Mouse (Mus musculus): ENCODE measurements around the gene Fhad1. TPM values are rescaled to one million over a fixed set of nuclear protein-coding genes. Genes with fewer than 3 reads are reported as not detected.

Gene Fhad1
- polyA plus RNA-seq, 1 experiment from 2014 or later = 1.9 TPM

DNA sequence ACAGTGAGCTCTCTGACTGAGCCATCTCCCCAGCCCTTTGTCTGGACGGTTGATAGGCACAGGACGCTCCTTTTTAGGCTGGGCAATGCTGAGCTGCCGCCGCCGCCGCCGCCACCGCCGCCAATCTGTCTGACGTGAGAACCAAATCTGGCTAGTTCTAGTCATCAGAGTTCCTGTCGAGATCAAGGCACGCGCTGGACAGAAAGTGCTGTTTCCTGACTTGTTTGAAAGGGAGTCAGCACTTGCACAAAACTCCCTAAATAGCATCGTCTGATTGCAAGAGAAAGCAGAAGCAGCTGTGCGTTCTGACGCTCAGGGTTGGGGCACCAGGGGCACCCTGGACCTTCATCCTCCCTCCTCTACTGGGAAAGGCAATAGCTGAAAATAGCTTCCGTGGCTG, 62.8 kb downstream of the Fhad1 start:
- WGBS = 79% methylated on average over 17 of the region's 17 CpGs
- H3K36me3 ChIP-seq = no peaks in the 10 kb centered on the region
- no peak overlapping the region for H3K4me3 ChIP-seq
- H3K9me3 ChIP-seq = no peaks in the 10 kb centered on the region
- H3K4me1 ChIP-seq = no peaks in the 10 kb centered on the region
- no peak for ATAC-seq (ENCODE audit: low FRiP score, low read depth)
- peaks cover 10% of the 10 kb centered on the region for H3K27me3 ChIP-seq
- no peak overlapping the region for H3K27ac ChIP-seq (replicated peaks)
- no peak overlapping the region for H3K4me2 ChIP-seq (replicated peaks)
- no peak overlapping the region for H3K9ac ChIP-seq (replicated peaks)

DNA sequence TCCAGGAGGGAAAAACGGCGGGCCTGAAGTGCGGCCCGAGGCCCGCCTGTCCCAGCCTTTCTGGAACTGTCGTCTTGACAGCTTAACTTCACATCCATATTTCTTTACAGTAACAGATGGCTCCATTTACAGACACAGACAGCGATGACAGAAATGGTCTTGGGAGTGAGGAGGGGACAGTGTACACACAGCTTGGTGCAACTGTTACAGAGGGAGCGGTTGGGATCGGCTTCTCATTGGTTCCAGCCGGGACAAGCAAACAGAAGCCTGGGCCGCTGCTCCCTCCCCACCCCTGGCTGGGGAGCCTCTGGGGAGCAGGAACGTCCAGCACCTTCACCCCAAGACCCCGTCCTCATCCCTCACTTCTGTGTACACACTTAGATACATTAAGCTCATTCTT, 65.4 kb downstream of the Fhad1 start:
- no peaks in the 10 kb centered on the region for H3K4me1 ChIP-seq
- H3K36me3 ChIP-seq = no peaks in the 10 kb centered on the region
- peaks cover 4% of the 10 kb centered on the region; the same call in 1 of the 2 replicates for H3K27me3 ChIP-seq
- H3K27ac ChIP-seq (replicated peaks) = no peak overlapping the region
- H3K4me3 ChIP-seq = no peak overlapping the region
- no peak overlapping the region for H3K9ac ChIP-seq (replicated peaks)
- ATAC-seq (ENCODE audit: low FRiP score, low read depth) = no peak
- WGBS = 73% methylated on average over 13 of the region's 13 CpGs
- H3K4me2 ChIP-seq (replicated peaks) = no peak overlapping the region
- no peaks in the 10 kb centered on the region for H3K9me3 ChIP-seq

DNA sequence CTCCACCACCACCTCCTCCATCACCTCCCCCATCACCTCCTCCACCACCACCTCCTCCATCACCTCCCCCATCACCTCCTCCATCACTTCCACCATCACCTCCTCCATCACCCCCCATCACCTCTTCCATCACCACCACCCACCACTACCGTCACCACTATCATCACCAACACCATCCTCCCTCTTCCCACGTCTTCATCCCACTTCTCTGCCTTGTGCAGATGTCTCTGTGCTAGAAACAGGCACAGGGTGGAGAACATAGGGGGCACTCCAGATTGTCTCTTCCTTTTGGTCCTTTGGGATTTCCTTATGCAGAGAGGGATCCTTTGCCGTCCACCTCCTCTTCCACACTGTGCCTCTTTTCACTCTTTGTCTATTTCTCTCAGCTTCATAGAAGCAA, 66.1 kb downstream of the Fhad1 start:
- Histone ChIP-seq H3K9ac (replicated peaks) (no peak overlapping the region), H3K4me2 (replicated peaks) (no peak overlapping the region), H3K4me1 (no peaks in the 10 kb centered on the region), H3K9me3 (0 out of 2 replicates have a peak, but pooled peaks cover 2% of the 10 kb centered on the region), H3K27ac (replicated peaks) (no peak overlapping the region), H3K27me3 (0 out of 2 replicates have a peak, but pooled peaks cover 4% of the 10 kb centered on the region), H3K4me3 (no peak overlapping the region), H3K36me3 (no peaks in the 10 kb centered on the region)
- WGBS = 91% methylated on average over 3 of the region's 3 CpGs
- ATAC-seq (ENCODE audit: low FRiP score, low read depth) = no peak

DNA sequence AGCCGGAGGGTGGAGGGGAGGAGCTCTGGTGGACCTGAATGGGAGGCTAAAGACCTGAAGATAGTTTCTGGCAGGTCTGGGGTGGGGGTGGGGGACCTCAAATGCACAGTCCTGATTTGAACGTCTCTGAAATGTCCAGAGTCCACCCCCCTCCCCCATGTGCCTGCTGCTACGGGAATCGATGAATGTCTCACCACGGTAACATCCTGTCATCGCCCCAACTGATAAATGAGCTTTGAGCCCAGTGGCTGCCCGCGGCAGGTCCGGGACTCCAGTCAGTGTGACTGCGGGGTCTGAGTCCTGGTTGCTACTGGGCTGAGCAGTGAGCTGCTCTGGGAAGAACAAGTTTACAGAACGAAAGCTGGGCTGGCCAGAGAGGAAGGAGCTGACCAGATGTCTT, 72.5 kb downstream of the Fhad1 start:
- 73% methylated on average over 11 of the region's 11 CpGs for WGBS
- no peak overlapping the region for H3K27ac ChIP-seq (replicated peaks)

DNA sequence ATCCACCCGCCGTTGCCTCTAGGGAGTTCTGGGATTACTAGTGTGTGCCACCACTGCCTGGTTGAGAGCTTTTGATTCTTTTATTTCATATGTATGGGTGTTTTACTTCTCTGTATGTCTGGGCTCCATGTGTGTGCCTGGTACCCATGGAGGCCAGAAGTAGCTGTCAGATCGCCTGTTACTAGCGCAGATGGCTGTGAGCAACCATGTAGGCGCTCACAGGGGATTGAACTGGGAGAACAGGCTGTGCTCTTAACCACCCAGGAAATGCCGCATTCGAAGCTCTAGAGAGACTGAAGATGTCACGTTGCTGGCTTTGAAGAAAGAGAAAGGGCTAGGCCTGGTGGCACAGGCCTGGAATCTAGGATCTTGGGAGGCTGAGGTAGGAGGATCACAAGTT, 73.6 kb downstream of the Fhad1 start:
- Histone ChIP-seq H3K4me2 (replicated peaks) (no peak overlapping the region), H3K9me3 (0 out of 2 replicates have a peak, but pooled peaks cover 3% of the 10 kb centered on the region), H3K9ac (replicated peaks) (no peak overlapping the region), H3K27ac (replicated peaks) (no peak overlapping the region), H3K27me3 (no peaks in the 10 kb centered on the region), H3K4me1 (0 out of 2 replicates have a peak, but pooled peaks cover 2% of the 10 kb centered on the region), H3K36me3 (no peaks in the 10 kb centered on the region), H3K4me3 (no peak overlapping the region)
- no peak for ATAC-seq (ENCODE audit: low FRiP score, low read depth)
- WGBS = 85% methylated on average over 8 of the region's 8 CpGs

More for the DNA sequence above, 72.5 kb downstream of the Fhad1 start:
- Histone ChIP-seq H3K9me3 (0 out of 2 replicates have a peak, but pooled peaks cover 3% of the 10 kb centered on the region), H3K4me2 (replicated peaks) (no peak overlapping the region), H3K36me3 (no peaks in the 10 kb centered on the region), H3K9ac (replicated peaks) (no peak overlapping the region), H3K4me3 (no peak overlapping the region), H3K4me1 (0 out of 2 replicates have a peak, but pooled peaks cover 2% of the 10 kb centered on the region), H3K27me3 (no peaks in the 10 kb centered on the region)
- no peak for ATAC-seq (ENCODE audit: low FRiP score, low read depth)

DNA sequence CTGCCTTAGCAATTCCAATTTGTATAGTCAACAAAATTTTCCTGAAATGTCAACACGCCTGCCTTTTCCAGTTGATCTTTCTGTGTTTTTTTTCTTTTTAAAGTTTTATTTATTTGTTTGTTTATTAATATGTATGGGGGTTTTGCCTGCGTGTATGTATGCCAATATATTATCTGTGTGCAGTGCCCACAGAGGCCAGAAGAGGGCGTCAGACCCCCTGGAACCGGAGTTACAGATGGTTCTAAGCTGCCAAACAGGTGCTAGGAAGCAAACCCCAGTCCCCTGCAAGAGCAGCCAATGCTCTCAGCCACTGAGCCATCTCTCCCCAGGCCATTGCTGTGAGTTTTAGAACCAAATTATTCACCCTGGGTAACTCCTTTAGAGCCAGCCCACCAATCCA, 76.3 kb downstream of the Fhad1 start:
- ATAC-seq (ENCODE audit: low FRiP score, low read depth) = no peak
- Histone ChIP-seq H3K9me3 (no peaks in the 10 kb centered on the region), H3K27ac (replicated peaks) (no peak overlapping the region), H3K27me3 (no peaks in the 10 kb centered on the region), H3K4me3 (no peak overlapping the region), H3K4me2 (replicated peaks) (no peak overlapping the region), H3K9ac (replicated peaks) (no peak overlapping the region), H3K4me1 (0 out of 2 replicates have a peak, but pooled peaks cover 2% of the 10 kb centered on the region), H3K36me3 (no peaks in the 10 kb centered on the region)
- 69% methylated on average over 4 of the region's 4 CpGs for WGBS

DNA sequence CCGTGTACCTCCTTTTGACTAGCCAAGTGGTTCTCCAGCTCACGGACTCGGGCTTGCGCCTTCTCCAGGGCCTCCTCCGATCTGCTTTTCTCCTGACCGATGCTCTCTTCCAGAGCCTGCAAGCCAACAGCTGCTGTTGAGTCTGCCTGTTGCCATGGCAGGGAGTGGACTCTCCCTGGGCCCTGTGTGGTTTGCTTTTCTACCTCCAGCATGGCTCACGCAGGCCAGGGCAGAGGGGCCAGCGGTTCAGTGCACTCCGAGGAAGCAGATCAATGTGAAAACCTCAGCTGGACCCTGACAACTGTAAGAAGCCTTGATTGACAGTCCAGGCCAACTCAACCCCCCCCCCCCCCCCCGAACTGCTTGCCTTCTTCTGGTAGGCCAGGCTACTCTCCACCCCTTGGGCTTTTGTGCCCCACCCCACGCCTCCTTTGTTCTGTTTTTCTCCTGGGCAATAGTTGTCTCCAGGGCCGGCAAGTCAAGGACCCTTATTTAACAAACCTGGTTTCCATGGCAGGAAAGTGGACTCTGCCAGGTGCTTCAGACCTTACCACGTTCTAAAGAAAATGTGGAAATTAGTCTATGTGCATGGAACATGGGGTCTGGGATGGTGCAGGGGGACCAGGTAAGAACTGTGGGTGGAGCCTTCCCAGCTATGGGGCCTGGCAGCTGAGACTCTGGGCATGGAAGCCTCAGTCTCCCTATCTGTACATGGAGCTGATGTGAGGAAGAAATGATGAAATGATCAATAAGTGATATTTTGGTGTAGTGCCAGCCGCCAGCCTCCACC, 81.9 kb downstream of the Fhad1 start:
- Histone ChIP-seq H3K4me3 (no peak overlapping the region; the same call in 1 of the 2 replicates), H3K9me3 (no peaks in the 10 kb centered on the region), H3K4me2 (replicated peaks) (peak overlapping the region; percentile 5), H3K9ac (replicated peaks) (no peak overlapping the region), H3K4me1 (peaks cover 14% of the 10 kb centered on the region), H3K27me3 (no peaks in the 10 kb centered on the region), H3K36me3 (no peaks in the 10 kb centered on the region), H3K27ac (replicated peaks) (peak overlapping the region; percentile 60)
- peak; percentile 79 for ATAC-seq (ENCODE audit: low FRiP score, low read depth)
- WGBS = 42% methylated on average over 14 of the region's 14 CpGs

DNA sequence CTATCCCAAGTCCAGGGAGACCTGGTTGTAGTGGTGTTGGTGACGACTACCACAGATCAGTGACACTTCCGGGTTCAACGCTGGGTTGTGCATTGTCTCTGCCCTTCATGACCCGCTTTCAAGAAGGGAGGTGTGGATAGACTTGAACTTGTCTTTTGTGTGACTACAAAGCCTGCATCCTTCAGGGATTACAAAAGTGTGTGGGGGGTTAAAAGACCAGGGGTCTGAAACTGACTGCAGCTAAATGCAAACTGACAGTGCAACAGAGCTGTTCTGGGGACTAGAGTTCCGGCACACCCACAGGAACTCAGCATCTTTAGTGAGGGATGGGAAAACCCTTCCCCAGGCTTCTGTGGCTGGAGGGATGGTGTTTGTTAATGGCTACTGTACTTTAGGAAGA, 83.4 kb downstream of the Fhad1 start:
- no peaks in the 10 kb centered on the region for H3K27me3 ChIP-seq
- H3K9me3 ChIP-seq = no peaks in the 10 kb centered on the region
- no peak overlapping the region for H3K4me3 ChIP-seq
- H3K36me3 ChIP-seq = no peaks in the 10 kb centered on the region
- no peak overlapping the region for H3K9ac ChIP-seq (replicated peaks)
- WGBS = 78% methylated on average over 5 of the region's 5 CpGs
- ATAC-seq (ENCODE audit: low FRiP score, low read depth) = no peak
- H3K4me2 ChIP-seq (replicated peaks) = no peak overlapping the region
- peaks cover 14% of the 10 kb centered on the region for H3K4me1 ChIP-seq
- H3K27ac ChIP-seq (replicated peaks) = no peak overlapping the region

DNA sequence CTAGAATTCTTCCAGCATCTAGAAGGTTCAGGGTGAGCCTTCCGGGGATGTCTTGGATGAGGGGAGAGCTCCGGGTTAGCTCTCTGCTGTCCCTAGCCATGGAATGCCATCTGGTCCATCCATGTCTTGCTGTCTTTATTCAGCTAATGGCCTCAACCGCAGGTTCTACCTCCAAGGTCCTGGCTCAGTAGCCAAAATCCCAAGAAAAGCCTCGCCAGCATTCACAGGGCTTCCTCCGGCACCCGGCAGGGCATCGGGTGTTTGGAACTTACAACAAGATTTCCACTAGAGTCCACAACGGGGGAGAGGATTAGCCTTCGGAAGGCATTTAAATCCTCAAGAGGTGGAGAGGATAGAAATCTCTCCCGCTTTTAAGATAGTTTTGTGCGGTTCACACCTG, 84.9 kb downstream of the Fhad1 start:
- Histone ChIP-seq H3K27me3 (no peaks in the 10 kb centered on the region), H3K27ac (replicated peaks) (no peak overlapping the region), H3K4me1 (peaks cover 14% of the 10 kb centered on the region), H3K4me2 (replicated peaks) (no peak overlapping the region), H3K4me3 (no peak overlapping the region), H3K9me3 (no peaks in the 10 kb centered on the region), H3K36me3 (no peaks in the 10 kb centered on the region), H3K9ac (replicated peaks) (no peak overlapping the region)
- WGBS = 67% methylated on average over 11 of the region's 11 CpGs
- no peak for ATAC-seq (ENCODE audit: low FRiP score, low read depth)

DNA sequence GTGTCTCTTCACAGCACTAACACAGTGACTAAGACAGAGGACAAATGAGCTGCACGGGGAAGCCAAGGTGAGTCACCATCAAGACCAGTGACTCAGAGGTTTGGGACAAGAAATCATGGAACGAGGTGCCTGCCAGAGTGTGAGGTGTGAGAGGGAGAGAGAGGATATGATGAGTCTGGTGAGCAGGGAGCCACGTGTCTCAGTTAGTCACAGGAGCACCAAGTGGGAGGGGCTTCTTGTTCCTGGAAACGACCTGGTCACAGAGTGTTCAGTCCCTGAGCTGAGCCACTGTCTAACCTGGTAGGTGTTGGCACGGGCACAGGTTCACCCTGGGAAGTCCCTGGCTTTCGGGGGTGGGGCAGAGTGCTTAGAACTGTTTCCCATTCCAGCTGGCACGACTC, 86.0 kb downstream of the Fhad1 start:
- no peaks in the 10 kb centered on the region for H3K27me3 ChIP-seq
- WGBS = 75% methylated on average over 7 of the region's 7 CpGs
- no peaks in the 10 kb centered on the region for H3K36me3 ChIP-seq
- ATAC-seq (ENCODE audit: low FRiP score, low read depth) = peak; percentile 31; the same call in 1 of the 2 replicates
- H3K9me3 ChIP-seq = no peaks in the 10 kb centered on the region
- H3K4me3 ChIP-seq = no peak overlapping the region
- no peak overlapping the region for H3K4me2 ChIP-seq (replicated peaks)
- peaks cover 14% of the 10 kb centered on the region for H3K4me1 ChIP-seq
- H3K9ac ChIP-seq (replicated peaks) = no peak overlapping the region
- no peak overlapping the region for H3K27ac ChIP-seq (replicated peaks)

DNA sequence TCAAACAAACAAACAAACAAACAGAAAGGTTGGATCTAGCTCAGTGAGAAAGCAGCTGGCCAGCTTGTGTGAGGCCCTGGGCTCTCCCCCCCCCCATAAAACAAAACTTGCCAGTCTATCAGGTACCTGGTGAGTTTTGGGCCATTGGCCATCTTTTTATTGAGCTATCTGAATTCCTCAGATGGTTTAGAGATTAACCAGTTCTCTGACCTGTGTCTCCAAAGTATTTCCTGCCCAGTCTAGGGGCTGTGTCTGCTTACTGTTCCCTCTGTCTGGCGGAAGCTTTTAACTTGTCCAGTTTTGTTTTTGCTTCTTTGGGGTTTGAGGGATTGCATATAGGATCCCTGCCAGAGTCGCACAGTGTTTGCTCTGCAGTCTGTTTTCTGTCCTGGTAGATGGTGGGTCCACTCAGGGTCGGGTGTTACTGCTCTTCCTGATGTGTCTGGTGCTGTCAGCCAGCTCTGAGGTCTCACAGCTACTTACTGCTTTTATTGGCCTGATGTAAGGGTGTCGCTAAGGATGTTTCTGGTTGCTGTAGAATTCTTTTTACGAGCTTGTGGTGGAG, 89.0 kb downstream of the Fhad1 start:
- WGBS = 84% methylated on average over 5 of the region's 5 CpGs
- H3K27ac ChIP-seq (replicated peaks) = no peak overlapping the region

DNA sequence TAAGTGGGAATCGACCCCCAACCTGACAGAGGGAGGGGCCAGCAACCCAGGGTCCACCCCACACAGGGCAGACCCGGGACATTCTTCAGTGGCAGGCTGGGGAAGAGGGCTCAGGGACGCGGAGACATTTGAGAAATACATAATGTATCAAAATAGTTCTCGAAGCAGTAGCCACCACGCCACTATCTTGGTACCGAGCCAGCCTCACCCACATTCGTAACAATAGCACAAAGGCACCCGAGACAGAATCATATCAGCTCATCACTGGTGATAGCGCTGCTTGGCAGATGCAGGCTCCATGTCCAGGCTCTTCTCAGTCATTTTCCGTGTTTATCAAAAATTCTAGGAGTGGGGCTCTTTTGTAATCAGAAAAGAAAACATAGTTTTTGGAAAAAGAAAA, 90.9 kb downstream of the Fhad1 start:
- no peaks in the 10 kb centered on the region for H3K36me3 ChIP-seq
- H3K9ac ChIP-seq (replicated peaks) = no peak overlapping the region
- ATAC-seq (ENCODE audit: low FRiP score, low read depth) = no peak
- 91% methylated on average over 11 of the region's 11 CpGs for WGBS
- no peak overlapping the region for H3K4me3 ChIP-seq
- H3K27me3 ChIP-seq = no peaks in the 10 kb centered on the region
- H3K4me2 ChIP-seq (replicated peaks) = no peak overlapping the region
- no peak overlapping the region for H3K27ac ChIP-seq (replicated peaks)
- no peaks in the 10 kb centered on the region for H3K9me3 ChIP-seq
- H3K4me1 ChIP-seq = peaks cover under 1% of the 10 kb centered on the region; the same call in 1 of the 2 replicates

More for the DNA sequence above, 89.0 kb downstream of the Fhad1 start:
- no peaks in the 10 kb centered on the region for H3K36me3 ChIP-seq
- no peaks in the 10 kb centered on the region for H3K27me3 ChIP-seq
- H3K9ac ChIP-seq (replicated peaks) = no peak overlapping the region
- no peak overlapping the region for H3K4me3 ChIP-seq
- no peak overlapping the region for H3K4me2 ChIP-seq (replicated peaks)
- H3K4me1 ChIP-seq = peaks cover 5% of the 10 kb centered on the region
- H3K9me3 ChIP-seq = no peaks in the 10 kb centered on the region
- ATAC-seq (ENCODE audit: low FRiP score, low read depth) = no peak

All from midbrain, embryonic 12.5 days (tissue).